Mouse (Mus musculus) liver, embryonic 14.5 days (tissue): ENCODE measurements around the gene Tm9sf1.

Source experiments
- CTCF ChIP-seq: IDR thresholded peaks from 2 replicates; pipeline ENCODE4 v1.5.1; 2016; ENCODE audit warnings: antibody characterized with exemption, low read depth, control low read depth
- EP300 ChIP-seq: IDR thresholded peaks from 2 replicates; pipeline ENCODE4 v1.6.1; 2016; ENCODE audit warnings: antibody characterized with exemption, low read depth

DNA sequence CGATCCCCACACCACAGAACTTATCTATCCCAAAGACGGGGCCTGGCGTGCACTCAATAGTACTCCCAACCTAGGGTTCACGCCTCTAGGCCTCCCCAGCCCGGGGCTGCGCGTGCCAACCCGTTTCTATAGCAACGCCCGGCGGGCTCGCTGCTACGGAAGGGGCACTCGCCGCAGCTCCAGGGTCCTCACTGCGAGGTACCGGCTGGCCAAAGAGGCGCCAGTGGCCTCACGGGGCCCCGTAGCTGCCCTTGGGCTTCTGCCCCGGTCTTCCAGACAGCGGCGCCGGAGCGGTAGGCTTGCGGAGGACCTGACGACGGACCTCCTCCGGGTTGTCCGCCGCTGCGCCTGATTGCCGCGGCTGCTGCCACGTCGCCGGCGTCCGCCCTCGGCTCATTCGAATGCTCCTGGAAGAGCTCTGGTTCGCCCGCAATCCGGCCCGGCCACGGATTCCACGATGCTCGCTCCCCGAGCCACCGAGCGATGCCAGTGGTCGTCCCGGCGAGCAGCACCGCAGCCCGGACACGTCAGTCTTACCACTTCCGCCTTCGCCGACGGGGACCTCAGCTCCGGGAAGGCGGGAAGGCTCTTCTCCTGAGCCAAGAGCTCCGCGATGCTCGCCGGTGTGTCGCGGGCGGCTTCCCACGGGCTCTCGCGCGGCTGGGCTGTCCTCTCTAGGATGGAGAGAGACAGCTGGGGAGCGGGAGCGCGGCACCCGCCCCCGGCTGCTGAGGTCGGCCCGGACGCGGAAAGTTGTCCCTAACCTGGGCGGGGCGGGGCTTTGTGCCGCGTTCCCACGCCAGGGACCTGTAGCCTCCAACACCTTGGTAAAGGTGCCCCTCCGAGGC, at the start of gene Tm9sf1:
- TF ChIP-seq CTCF (0 out of 2 replicates have a peak, but pooled peaks have one; percentile 11), EP300 (peak; percentile 63)
